Mouse (Mus musculus): ENCODE measurements at regions not wholly inside any gene's neighbourhood (a gene's known extent, or its start where the extent isn't known, plus 50 kb on each side); places are given as distances from the start of the nearest gene placed in this dataset.

GRCm38 (mm10) chr9:100404426-100404825 lies 82.2 kb downstream of the Il20rb start:
- Histone ChIP-seq H3K9ac (ENCODE audit: low read depth, low read length) (no peak overlapping the region), H3K27ac (ENCODE audit: low read length) (no peak overlapping the region), H3K4me3 (ENCODE audit: low read depth, low read length) (no peak overlapping the region), H3K4me2 (ENCODE audit: low read length) (no peak overlapping the region), H3K4me1 (ENCODE audit: control insufficient read depth, insufficient read depth, low read length) (no peaks in the 10 kb centered on the region), H3K27me3 (ENCODE audit: control insufficient read depth, insufficient read depth, low read depth, low read length) (no peaks in the 10 kb centered on the region), H3K9me3 (replicated peaks; ENCODE audit: control insufficient read depth, low read length, poor library complexity, severe bottlenecking) (no peaks in the 10 kb centered on the region; the same call in 1 of the 2 replicates), H3K36me3 (ENCODE audit: control insufficient read depth, insufficient read depth, low read length) (no peaks in the 10 kb centered on the region)
- no peak for ATAC-seq
- WGBS: 95% methylated on average over 5 of the region's 5 CpGs

GRCm38 (mm10) chr9:100400366-100400765 lies 86.2 kb downstream of the Il20rb start:
- Histone ChIP-seq H3K4me3 (ENCODE audit: low read depth, low read length) (no peak overlapping the region), H3K4me1 (ENCODE audit: control insufficient read depth, insufficient read depth, low read length) (no peaks in the 10 kb centered on the region), H3K36me3 (ENCODE audit: control insufficient read depth, insufficient read depth, low read length) (no peaks in the 10 kb centered on the region), H3K27ac (ENCODE audit: low read length) (no peak overlapping the region), H3K9ac (ENCODE audit: low read depth, low read length) (no peak overlapping the region), H3K9me3 (replicated peaks; ENCODE audit: control insufficient read depth, low read length, poor library complexity, severe bottlenecking) (no peaks in the 10 kb centered on the region), H3K27me3 (ENCODE audit: control insufficient read depth, insufficient read depth, low read depth, low read length) (no peaks in the 10 kb centered on the region), H3K4me2 (ENCODE audit: low read length) (no peak overlapping the region)
- WGBS: 22% methylated on average over 8 of the region's 8 CpGs
- no peak; the same call in 1 of the 2 replicates for ATAC-seq

- 92% methylated on average over 7 of the region's 7 CpGs for WGBS
- no peaks in the 10 kb centered on the region for H3K36me3 ChIP-seq (ENCODE audit: control insufficient read depth, insufficient read depth, low read length)
Observed at GRCm38 (mm10) chr9:100396340-100396910, 90.2 kb downstream of the Il20rb start.

GRCm38 (mm10) chr9:100395711-100396110 lies 90.9 kb downstream of the Il20rb start:
- H3K27ac ChIP-seq (ENCODE audit: low read length): no peak overlapping the region
- no peaks in the 10 kb centered on the region for H3K4me1 ChIP-seq (ENCODE audit: control insufficient read depth, insufficient read depth, low read length)
- no peak for ATAC-seq
- H3K27me3 ChIP-seq (ENCODE audit: control insufficient read depth, insufficient read depth, low read depth, low read length): no peaks in the 10 kb centered on the region
- WGBS: 3% methylated on average over 5 of the region's 5 CpGs
- H3K4me2 ChIP-seq (ENCODE audit: low read length): no peak overlapping the region
- H3K9me3 ChIP-seq (replicated peaks; ENCODE audit: control insufficient read depth, low read length, poor library complexity, severe bottlenecking): no peaks in the 10 kb centered on the region
- no peak overlapping the region for H3K4me3 ChIP-seq (ENCODE audit: low read depth, low read length)
- no peaks in the 10 kb centered on the region for H3K36me3 ChIP-seq (ENCODE audit: control insufficient read depth, insufficient read depth, low read length)
- H3K9ac ChIP-seq (ENCODE audit: low read depth, low read length): no peak overlapping the region

More at GRCm38 (mm10) chr9:100396340-100396910, 90.2 kb downstream of the Il20rb start:
- H3K4me2 ChIP-seq (ENCODE audit: low read length): no peak overlapping the region
- no peaks in the 10 kb centered on the region for H3K9me3 ChIP-seq (replicated peaks; ENCODE audit: control insufficient read depth, low read length, poor library complexity, severe bottlenecking)
- ATAC-seq: no peak
- peak overlapping the region; percentile 0; the same call in 1 of the 2 replicates for H3K27ac ChIP-seq (ENCODE audit: low read length)
- H3K9ac ChIP-seq (ENCODE audit: low read depth, low read length): no peak overlapping the region
- no peaks in the 10 kb centered on the region for H3K27me3 ChIP-seq (ENCODE audit: control insufficient read depth, insufficient read depth, low read depth, low read length)
- no peaks in the 10 kb centered on the region for H3K4me1 ChIP-seq (ENCODE audit: control insufficient read depth, insufficient read depth, low read length)
- H3K4me3 ChIP-seq (ENCODE audit: low read depth, low read length): no peak overlapping the region

GRCm38 (mm10) chr9:100394632-100395031 lies 92.0 kb downstream of the Il20rb start:
- Histone ChIP-seq H3K4me1 (ENCODE audit: control insufficient read depth, insufficient read depth, low read length) (no peaks in the 10 kb centered on the region), H3K9ac (ENCODE audit: low read depth, low read length) (no peak overlapping the region), H3K4me2 (ENCODE audit: low read length) (no peak overlapping the region), H3K36me3 (ENCODE audit: control insufficient read depth, insufficient read depth, low read length) (no peaks in the 10 kb centered on the region), H3K27ac (ENCODE audit: low read length) (no peak overlapping the region), H3K9me3 (replicated peaks; ENCODE audit: control insufficient read depth, low read length, poor library complexity, severe bottlenecking) (no peaks in the 10 kb centered on the region), H3K27me3 (ENCODE audit: control insufficient read depth, insufficient read depth, low read depth, low read length) (no peaks in the 10 kb centered on the region), H3K4me3 (ENCODE audit: low read depth, low read length) (no peak overlapping the region)
- ATAC-seq: no peak
- WGBS: 92% methylated on average over 1 of the region's 1 CpGs

- no peak for ATAC-seq
- H3K4me1 ChIP-seq (ENCODE audit: control insufficient read depth, insufficient read depth, low read length): no peaks in the 10 kb centered on the region
- WGBS: 77% methylated on average over 5 of the region's 5 CpGs
- H3K27ac ChIP-seq (ENCODE audit: low read length): no peak overlapping the region
- H3K4me3 ChIP-seq (ENCODE audit: low read depth, low read length): no peak overlapping the region
- no peaks in the 10 kb centered on the region for H3K36me3 ChIP-seq (ENCODE audit: control insufficient read depth, insufficient read depth, low read length)
- no peaks in the 10 kb centered on the region for H3K27me3 ChIP-seq (ENCODE audit: control insufficient read depth, insufficient read depth, low read depth, low read length)
- H3K9ac ChIP-seq (ENCODE audit: low read depth, low read length): no peak overlapping the region
- no peak overlapping the region for H3K4me2 ChIP-seq (ENCODE audit: low read length)
- H3K9me3 ChIP-seq (replicated peaks; ENCODE audit: control insufficient read depth, low read length, poor library complexity, severe bottlenecking): no peaks in the 10 kb centered on the region
Observed at GRCm38 (mm10) chr9:100394166-100394565, 92.4 kb downstream of the Il20rb start.

- Histone ChIP-seq H3K27ac (ENCODE audit: low read length) (no peak overlapping the region), H3K4me1 (ENCODE audit: control insufficient read depth, insufficient read depth, low read length) (no peaks in the 10 kb centered on the region), H3K27me3 (ENCODE audit: control insufficient read depth, insufficient read depth, low read depth, low read length) (no peaks in the 10 kb centered on the region), H3K4me2 (ENCODE audit: low read length) (no peak overlapping the region), H3K36me3 (ENCODE audit: control insufficient read depth, insufficient read depth, low read length) (no peaks in the 10 kb centered on the region), H3K4me3 (ENCODE audit: low read depth, low read length) (no peak overlapping the region), H3K9ac (ENCODE audit: low read depth, low read length) (no peak overlapping the region), H3K9me3 (replicated peaks; ENCODE audit: control insufficient read depth, low read length, poor library complexity, severe bottlenecking) (no peaks in the 10 kb centered on the region)
- WGBS: 41% methylated on average over 1 of the region's 1 CpGs
- ATAC-seq: no peak
Observed at GRCm38 (mm10) chr9:100392262-100392661, 94.3 kb downstream of the Il20rb start.

GRCm38 (mm10) chr9:100391566-100392213 lies 94.9 kb downstream of the Il20rb start:
- Histone ChIP-seq H3K9ac (ENCODE audit: low read depth, low read length) (no peak overlapping the region), H3K36me3 (ENCODE audit: control insufficient read depth, insufficient read depth, low read length) (no peaks in the 10 kb centered on the region), H3K4me2 (ENCODE audit: low read length) (no peak overlapping the region), H3K4me3 (ENCODE audit: low read depth, low read length) (no peak overlapping the region), H3K4me1 (ENCODE audit: control insufficient read depth, insufficient read depth, low read length) (no peaks in the 10 kb centered on the region), H3K27ac (ENCODE audit: low read length) (no peak overlapping the region), H3K9me3 (replicated peaks; ENCODE audit: control insufficient read depth, low read length, poor library complexity, severe bottlenecking) (no peaks in the 10 kb centered on the region), H3K27me3 (ENCODE audit: control insufficient read depth, insufficient read depth, low read depth, low read length) (no peaks in the 10 kb centered on the region)
- WGBS: 76% methylated on average over 8 of the region's 8 CpGs
- ATAC-seq: no peak

GRCm38 (mm10) chr9:100388393-100388792 lies 98.2 kb downstream of the Il20rb start:
- 71% methylated on average over 7 of the region's 7 CpGs for WGBS
- Histone ChIP-seq H3K27ac (ENCODE audit: low read length) (no peak overlapping the region), H3K9ac (ENCODE audit: low read depth, low read length) (no peak overlapping the region), H3K4me2 (ENCODE audit: low read length) (no peak overlapping the region), H3K9me3 (replicated peaks; ENCODE audit: control insufficient read depth, low read length, poor library complexity, severe bottlenecking) (no peaks in the 10 kb centered on the region), H3K4me3 (ENCODE audit: low read depth, low read length) (no peak overlapping the region), H3K36me3 (ENCODE audit: control insufficient read depth, insufficient read depth, low read length) (no peaks in the 10 kb centered on the region), H3K4me1 (ENCODE audit: control insufficient read depth, insufficient read depth, low read length) (no peaks in the 10 kb centered on the region), H3K27me3 (ENCODE audit: control insufficient read depth, insufficient read depth, low read depth, low read length) (no peaks in the 10 kb centered on the region; the same call in 1 of the 2 replicates)
- ATAC-seq: no peak

All from midbrain, embryonic 16.5 days (tissue).